Mouse (Mus musculus) forebrain, embryonic 12.5 days (tissue): ENCODE data around the gene Gm9887. TPM values are rescaled to one million over a fixed set of nuclear protein-coding genes. Genes with fewer than 3 reads are reported as not detected.
"Not testable (repeated sequence)": the region's sequence is repeated elsewhere in the genome, so short reads cannot be mapped to it uniquely, and the experiment has no call there.

Experiments
- ATAC-seq: fragments of 200-750 bp; cut with Nextera tagmentation; 2 replicates; pipeline ENCODE4 v1.8.0; 2017; ENCODE audit warnings: moderate TSS enrichment; ENCODE audit not compliant: low FRiP score
- H3K27ac ChIP-seq: fragments of 300-500 bp; sonication (generic); 2 replicates; pipeline ENCODE4 v1.5.1; 2016; ENCODE audit warnings: mild to moderate bottlenecking
- H3K27me3 ChIP-seq: fragments of 300-500 bp; sonication (generic); 2 replicates; pipeline ENCODE4 v1.6.1; 2016; ENCODE audit warnings: mild to moderate bottlenecking
- H3K36me3 ChIP-seq: fragments of 300-500 bp; sonication (generic); replicated peaks from 2 replicates; pipeline ENCODE4 v1.6.1; 2016; ENCODE audit warnings: mild to moderate bottlenecking
- H3K4me1 ChIP-seq: fragments of 300-500 bp; sonication (generic); 2 replicates; pipeline ENCODE4 v1.6.1; 2016
- H3K4me2 ChIP-seq: fragments of 300-500 bp; sonication (generic); 2 replicates; pipeline ENCODE4 v1.6.1; 2016; ENCODE audit warnings: mild to moderate bottlenecking, moderate library complexity
- H3K4me3 ChIP-seq: fragments of 300-500 bp; sonication (generic); replicated peaks from 2 replicates; pipeline ENCODE4 v1.5.1; 2016; ENCODE audit warnings: mild to moderate bottlenecking
- H3K9ac ChIP-seq: fragments of 300-500 bp; sonication (generic); 2 replicates; pipeline ENCODE4 v1.6.1; 2016; ENCODE audit warnings: mild to moderate bottlenecking
- H3K9me3 ChIP-seq: fragments of 300-500 bp; sonication (generic); 2 replicates; pipeline ENCODE4 v1.6.1; 2016
- WGBS: fragments of 180-500 bp; shearing (Covaris S2); methylation state at CpG from one replicate; pipeline ENCODE4 v1.1.7; 2016; 5-methylcytosine and 5-hydroxymethylcytosine counted together
- polyA plus RNA-seq: library from polyadenylated mRNA; unstranded; fragments of >200 nt; fragmentation: Nextera tagmentation; extraction: Ambion mirVana; gene quantifications from 2 replicates; pipeline ENCODE4 v1.2.1, GENCODE M21; 2016

The Gm9887 gene
- polyA plus RNA-seq, 1 experiment from 2014 or later: 2.3 TPM

DNA sequence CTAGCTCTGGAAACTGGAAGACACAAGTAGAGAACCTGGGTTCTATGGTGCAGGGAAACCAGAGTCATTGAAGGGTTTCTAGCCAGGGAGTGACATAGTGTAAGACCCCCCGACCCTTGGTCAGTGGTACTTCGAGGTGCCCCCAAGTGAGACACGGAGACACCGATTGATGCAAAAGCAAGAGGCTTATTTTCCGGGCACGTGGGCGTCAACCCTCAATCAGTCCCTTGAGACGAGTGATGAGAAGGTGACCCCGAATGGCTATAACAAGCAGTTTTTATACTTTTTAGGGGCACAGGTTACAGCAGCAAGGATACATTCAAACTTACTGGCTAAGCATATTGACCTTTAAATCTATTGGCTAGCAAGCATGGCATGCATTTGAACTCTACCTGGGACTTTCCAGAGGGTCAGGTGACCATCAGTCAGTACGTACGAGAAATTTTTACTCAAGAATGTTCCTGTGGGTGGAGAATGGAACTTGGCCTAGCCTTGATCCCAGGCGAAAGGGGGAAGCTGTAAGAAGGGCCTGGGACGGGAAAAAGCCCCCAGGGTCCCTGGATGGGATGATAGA is 30.4 kb upstream of the Gm9887 start:
- Histone ChIP-seq H3K4me3 (no peak overlapping the region), H3K27ac (no peak overlapping the region), H3K4me2 (no peak overlapping the region), H3K27me3 (no peaks in the 10 kb centered on the region), H3K4me1 (no peaks in the 10 kb centered on the region), H3K36me3 (no peaks in the 10 kb centered on the region), H3K9me3 (no peaks in the 10 kb centered on the region), H3K9ac (no peak overlapping the region)
- no peak for ATAC-seq
- 92% methylated on average over 13 of the region's 13 CpGs for WGBS

DNA sequence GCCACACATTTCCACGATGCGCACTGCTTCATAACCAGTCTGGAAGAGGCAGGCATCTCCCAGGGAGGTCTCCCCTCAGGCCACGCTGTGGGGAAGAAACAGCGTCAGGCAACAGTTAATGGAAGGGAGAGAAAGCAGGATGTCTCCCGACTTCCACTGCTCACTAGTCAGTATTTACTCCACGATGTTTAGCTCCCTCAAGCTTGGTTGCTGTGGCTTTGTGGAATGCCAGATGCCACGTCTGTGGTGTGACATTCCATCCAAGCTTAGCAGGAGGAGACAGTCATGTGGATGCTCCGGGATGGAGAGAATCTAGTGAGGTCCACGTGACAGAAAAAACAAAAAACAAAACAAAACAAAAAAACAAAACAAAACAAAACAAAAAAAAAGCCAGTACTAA is 29.8 kb upstream of the Gm9887 start:
- no peak overlapping the region for H3K4me2 ChIP-seq
- no peaks in the 10 kb centered on the region for H3K9me3 ChIP-seq
- H3K4me3 ChIP-seq: no peak overlapping the region
- H3K27me3 ChIP-seq: no peaks in the 10 kb centered on the region
- H3K4me1 ChIP-seq: no peaks in the 10 kb centered on the region
- no peak for ATAC-seq
- no peaks in the 10 kb centered on the region for H3K36me3 ChIP-seq
- WGBS: 76% methylated on average over 9 of the region's 9 CpGs
- no peak overlapping the region for H3K9ac ChIP-seq
- H3K27ac ChIP-seq: no peak overlapping the region

DNA sequence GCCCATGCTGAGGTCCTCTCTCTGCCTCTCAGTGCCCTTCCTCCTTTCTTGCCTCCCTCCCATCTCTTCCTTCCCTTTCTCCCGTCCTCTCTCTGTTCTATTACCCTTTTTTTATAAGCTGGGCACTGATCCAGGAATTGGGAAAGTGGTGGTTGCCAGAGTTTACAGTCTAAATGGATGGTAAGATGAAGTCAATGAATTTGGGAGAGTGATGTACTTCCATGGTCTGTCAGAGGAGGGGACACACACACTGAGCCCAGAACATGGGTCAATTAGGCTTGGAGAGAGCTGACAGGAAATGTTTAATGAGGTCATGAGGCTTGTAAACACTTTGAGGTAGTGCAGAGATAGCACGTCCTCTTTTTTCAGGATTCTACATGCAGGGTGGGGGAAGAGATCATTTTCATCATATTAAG is 28.6 kb upstream of the Gm9887 start:
- no peaks in the 10 kb centered on the region for H3K4me1 ChIP-seq
- H3K4me3 ChIP-seq: no peak overlapping the region
- no peaks in the 10 kb centered on the region for H3K36me3 ChIP-seq
- no peaks in the 10 kb centered on the region for H3K27me3 ChIP-seq
- H3K4me2 ChIP-seq: no peak overlapping the region
- no peaks in the 10 kb centered on the region for H3K9me3 ChIP-seq
- no peak overlapping the region for H3K27ac ChIP-seq
- 52% methylated on average over 2 of the region's 2 CpGs for WGBS
- no peak for ATAC-seq
- H3K9ac ChIP-seq: no peak overlapping the region

DNA sequence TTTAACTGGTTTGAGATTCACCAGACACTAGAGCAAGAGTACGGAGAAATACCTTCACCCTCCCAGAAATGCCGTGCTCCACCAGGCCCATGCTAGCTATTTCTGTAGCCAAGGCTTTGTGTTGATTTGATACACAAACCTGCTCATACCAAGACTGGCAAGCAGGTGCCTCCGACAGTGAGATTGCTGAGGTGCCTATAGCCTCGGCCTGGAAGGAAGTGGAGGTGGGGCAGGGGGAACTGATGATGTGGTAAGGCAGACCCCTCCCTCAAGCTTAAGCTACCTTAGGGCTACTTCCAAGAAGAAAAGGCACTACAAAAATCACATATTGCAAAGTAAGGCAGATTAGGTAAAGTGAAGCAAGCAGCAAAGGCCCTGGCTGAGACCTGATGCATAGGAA is 28.1 kb upstream of the Gm9887 start:
- Histone ChIP-seq H3K9ac (no peak overlapping the region), H3K4me3 (no peak overlapping the region), H3K4me2 (no peak overlapping the region), H3K27me3 (no peaks in the 10 kb centered on the region), H3K36me3 (no peaks in the 10 kb centered on the region), H3K9me3 (no peaks in the 10 kb centered on the region), H3K27ac (no peak overlapping the region), H3K4me1 (no peaks in the 10 kb centered on the region)
- 83% methylated on average over 4 of the region's 4 CpGs for WGBS
- no peak for ATAC-seq

DNA sequence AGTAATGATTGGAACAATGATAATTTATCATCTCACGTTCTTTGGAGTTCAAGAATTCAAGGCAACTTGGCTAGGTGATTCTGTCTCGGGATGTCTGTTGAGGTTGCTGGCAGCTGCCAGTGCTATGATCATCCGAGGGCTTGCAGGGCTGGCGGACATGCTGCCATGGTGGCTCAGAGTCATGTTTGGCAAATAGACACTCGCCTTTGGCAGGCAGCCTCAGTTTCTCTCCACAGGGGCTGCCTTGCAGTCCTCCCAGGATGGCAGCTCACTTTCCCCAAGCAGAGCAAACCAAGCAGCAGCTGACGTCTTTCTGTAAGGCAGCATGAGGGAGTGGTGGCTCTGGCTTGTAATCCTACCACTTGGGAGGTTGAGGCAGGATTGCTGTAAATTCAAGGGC is 22.2 kb upstream of the Gm9887 start:
- Histone ChIP-seq H3K27me3 (no peaks in the 10 kb centered on the region), H3K9me3 (no peaks in the 10 kb centered on the region), H3K4me3 (no peak overlapping the region), H3K36me3 (no peaks in the 10 kb centered on the region), H3K9ac (no peak overlapping the region), H3K4me1 (no peaks in the 10 kb centered on the region), H3K4me2 (no peak overlapping the region), H3K27ac (no peak overlapping the region)
- WGBS: 83% methylated on average over 6 of the region's 6 CpGs
- no peak for ATAC-seq

DNA sequence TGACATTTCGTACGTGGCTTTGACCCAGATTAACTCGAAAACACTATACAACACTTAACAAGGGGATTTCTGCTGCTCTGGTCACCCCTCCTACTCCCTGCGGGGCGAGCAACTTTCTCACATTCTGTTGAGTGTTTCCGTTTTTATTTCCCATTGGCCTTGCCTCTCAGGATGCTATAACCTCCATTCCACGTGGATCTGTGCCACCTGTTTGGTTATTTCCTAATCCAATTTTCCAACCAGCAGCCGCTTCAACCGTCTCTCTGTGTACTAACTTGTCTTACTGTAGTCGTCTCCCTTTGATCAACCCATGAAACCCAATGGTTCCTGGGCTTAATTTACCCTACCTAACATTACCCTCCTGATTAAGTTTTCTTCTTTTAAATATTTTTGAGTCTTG is 20.8 kb upstream of the Gm9887 start:
- Histone ChIP-seq H3K27ac (no peak overlapping the region), H3K27me3 (no peaks in the 10 kb centered on the region), H3K36me3 (no peaks in the 10 kb centered on the region), H3K9ac (no peak overlapping the region), H3K4me1 (no peaks in the 10 kb centered on the region), H3K4me2 (no peak overlapping the region), H3K4me3 (no peak overlapping the region), H3K9me3 (no peaks in the 10 kb centered on the region)
- 81% methylated on average over 10 of the region's 10 CpGs for WGBS
- no peak for ATAC-seq

DNA sequence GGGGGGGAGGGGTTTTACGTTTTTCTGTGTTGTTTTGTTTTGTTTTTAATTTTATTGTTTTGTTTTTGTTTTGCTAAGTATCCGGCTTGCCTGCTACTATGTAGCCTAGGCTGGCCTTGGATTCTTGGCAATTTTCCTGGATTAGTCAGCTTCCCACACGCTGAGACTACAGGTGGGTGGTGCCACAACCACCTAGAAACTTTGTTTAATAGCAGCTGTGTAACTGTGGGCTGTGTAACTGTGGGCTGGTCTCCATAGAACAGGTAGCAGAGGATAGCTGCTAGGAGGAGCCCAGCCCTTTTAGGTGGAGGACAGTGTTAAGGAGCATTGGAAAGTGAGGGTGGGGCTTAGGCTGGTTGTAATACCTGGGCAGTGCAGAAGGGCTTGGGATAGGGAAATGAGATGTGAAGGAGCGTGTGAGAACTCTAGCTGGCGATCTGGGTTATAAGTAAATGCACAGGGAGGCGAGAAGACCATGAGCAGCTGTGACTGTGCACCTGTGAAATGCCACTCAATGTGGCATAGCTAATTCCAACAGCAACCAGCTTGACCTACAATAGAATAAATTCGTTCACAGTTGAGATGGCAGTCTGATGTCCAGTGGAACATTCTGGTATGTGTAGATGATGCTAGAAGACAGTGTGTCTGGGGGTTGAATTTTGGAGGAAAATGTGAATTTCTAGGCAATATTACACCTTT is 17.9 kb upstream of the Gm9887 start:
- no peaks in the 10 kb centered on the region for H3K27me3 ChIP-seq
- no peaks in the 10 kb centered on the region for H3K36me3 ChIP-seq
- no peaks in the 10 kb centered on the region for H3K9me3 ChIP-seq
- H3K9ac ChIP-seq: no peak overlapping the region
- H3K27ac ChIP-seq: no peak overlapping the region
- no peaks in the 10 kb centered on the region for H3K4me1 ChIP-seq
- H3K4me3 ChIP-seq: no peak overlapping the region
- H3K4me2 ChIP-seq: no peak overlapping the region
- 82% methylated on average over 7 of the region's 7 CpGs for WGBS
- no peak for ATAC-seq

DNA sequence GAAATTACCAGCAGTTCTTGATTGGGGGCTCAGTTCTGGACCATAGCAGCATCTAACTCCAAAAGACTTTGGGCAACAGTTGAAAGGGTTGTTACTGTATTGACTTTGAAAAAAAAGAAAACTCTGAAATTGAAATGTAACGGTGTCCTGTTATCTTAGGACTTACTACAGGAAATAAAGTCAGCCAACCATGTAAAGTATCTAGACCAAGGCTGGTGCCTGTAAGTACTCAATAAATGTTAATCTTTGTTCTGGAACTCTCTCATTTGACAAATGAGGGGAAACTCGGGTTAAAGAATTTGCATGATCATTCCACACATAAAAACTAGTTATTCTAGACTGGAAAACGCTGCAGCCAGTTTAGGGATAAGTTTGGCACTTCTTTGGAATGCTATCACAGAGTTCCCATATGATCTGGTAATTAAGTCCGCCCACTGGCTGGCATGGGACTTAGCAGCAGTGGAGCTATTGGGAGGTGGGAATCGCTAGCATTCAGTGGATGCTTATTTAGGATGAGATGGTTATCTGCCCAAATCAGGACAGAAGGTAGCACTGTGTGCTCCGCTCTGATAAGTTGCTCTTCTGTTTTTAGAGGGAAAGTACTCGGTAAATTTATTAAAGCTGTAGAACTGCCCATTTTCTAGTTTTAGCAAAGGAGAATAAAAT is 17.1 kb upstream of the Gm9887 start:
- H3K4me2 ChIP-seq: no peak overlapping the region
- H3K27me3 ChIP-seq: no peaks in the 10 kb centered on the region
- H3K27ac ChIP-seq: no peak overlapping the region
- no peak for ATAC-seq
- no peaks in the 10 kb centered on the region for H3K4me1 ChIP-seq
- no peaks in the 10 kb centered on the region for H3K36me3 ChIP-seq
- 80% methylated on average over 7 of the region's 7 CpGs for WGBS
- H3K4me3 ChIP-seq: no peak overlapping the region
- no peak overlapping the region for H3K9ac ChIP-seq
- H3K9me3 ChIP-seq: no peaks in the 10 kb centered on the region

DNA sequence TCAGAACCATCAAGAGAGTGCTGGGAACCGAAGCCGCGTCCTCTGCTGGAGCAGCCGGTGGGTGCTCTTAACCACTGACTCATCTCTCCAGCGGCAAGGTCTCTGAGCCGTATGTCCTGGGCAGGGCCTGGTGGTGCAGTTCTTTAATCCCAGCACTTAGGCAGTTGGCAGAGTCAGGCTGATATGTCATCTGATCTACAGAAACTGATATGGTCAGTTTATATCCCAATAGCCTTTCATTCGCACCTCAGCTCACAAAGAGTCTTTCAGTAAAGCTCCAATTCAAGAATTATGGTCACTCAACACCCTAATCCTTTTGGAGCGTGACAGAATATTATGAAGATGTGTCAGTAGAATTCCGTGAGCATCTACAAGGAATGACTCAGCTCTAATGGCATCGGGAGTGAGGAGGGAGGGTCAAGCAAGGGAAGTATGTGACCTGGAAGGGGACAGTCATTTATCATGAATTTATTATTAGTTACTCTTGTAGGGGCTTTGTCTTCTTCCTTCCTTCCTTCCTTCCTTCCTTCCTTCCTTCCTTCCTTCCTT is 16.1 kb upstream of the Gm9887 start:
- Histone ChIP-seq H3K4me3 (no peak overlapping the region), H3K27me3 (no peaks in the 10 kb centered on the region), H3K27ac (no peak overlapping the region), H3K36me3 (no peaks in the 10 kb centered on the region), H3K9ac (no peak overlapping the region), H3K9me3 (no peaks in the 10 kb centered on the region), H3K4me2 (no peak overlapping the region), H3K4me1 (no peaks in the 10 kb centered on the region)
- no peak for ATAC-seq
- 95% methylated on average over 10 of the region's 10 CpGs for WGBS

DNA sequence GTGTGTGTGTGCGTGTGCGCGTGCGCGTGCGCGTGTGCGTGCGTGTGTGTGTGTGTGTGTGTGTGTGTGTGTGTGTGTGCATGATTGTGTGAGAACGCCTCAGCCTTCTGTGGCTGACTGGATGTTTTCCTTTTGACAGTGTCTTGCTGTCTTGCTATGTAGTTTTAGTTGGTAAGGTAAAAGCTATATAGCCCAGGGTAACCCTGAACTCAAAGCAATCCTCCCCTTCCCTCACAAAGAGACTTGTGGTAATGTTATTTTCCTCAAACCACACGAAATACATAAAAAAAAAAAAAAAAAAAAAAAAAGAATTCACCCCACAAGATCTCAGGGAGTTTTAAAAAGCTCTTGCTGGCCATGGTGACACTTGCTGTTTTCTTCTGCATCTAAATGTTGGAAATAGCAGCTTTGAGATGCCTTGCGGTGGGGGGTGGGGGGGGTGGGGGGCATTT is 14.0 kb upstream of the Gm9887 start:
- not testable (repeated sequence) for H3K27ac ChIP-seq, H3K36me3 ChIP-seq, ATAC-seq, H3K9ac ChIP-seq, H3K4me2 ChIP-seq, H3K27me3 ChIP-seq, H3K9me3 ChIP-seq, H3K4me1 ChIP-seq, H3K4me3 ChIP-seq
- WGBS: 63% methylated on average over 11 of the region's 12 CpGs

DNA sequence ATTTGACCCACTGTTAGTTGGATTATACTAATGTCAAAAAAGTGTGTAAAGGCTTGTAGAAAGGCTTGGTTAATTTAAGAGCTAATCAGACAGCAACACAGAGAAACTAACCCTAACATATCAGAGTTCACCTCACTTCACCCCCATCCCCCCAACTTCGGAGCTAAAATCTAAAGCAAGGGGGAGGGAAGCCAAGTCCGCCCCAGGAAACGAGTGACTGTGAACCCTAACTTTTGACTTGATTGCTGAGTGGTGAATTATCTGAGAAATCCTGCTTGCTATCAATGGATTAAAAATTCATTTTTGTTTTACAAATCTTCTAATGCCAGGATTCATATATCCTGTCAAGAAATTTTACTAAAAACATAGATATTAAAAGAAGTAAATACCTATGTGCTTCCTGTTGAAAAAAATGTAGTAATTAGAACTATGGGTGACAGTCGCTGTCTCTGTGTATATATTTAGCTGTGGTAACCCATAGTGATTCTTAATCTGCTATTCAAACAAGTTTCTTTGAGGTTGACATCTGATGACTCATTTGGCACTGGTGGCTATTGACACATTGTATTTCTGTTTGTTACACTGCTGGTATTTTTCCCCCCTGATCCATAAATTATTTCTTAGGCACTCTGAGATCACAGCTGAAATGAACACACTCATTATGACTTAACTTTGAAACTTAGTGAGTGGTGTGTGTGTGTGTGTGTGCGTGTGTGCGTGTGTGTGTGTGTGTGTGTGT is 13.5 kb upstream of the Gm9887 start:
- H3K36me3 ChIP-seq: no peaks in the 10 kb centered on the region
- no peaks in the 10 kb centered on the region for H3K27me3 ChIP-seq
- H3K4me2 ChIP-seq: no peak overlapping the region
- no peak overlapping the region for H3K9ac ChIP-seq
- no peak for ATAC-seq
- no peak overlapping the region for H3K4me3 ChIP-seq
- WGBS: 79% methylated on average over 6 of the region's 6 CpGs
- H3K27ac ChIP-seq: no peak overlapping the region
- H3K4me1 ChIP-seq: no peaks in the 10 kb centered on the region
- H3K9me3 ChIP-seq: no peaks in the 10 kb centered on the region

DNA sequence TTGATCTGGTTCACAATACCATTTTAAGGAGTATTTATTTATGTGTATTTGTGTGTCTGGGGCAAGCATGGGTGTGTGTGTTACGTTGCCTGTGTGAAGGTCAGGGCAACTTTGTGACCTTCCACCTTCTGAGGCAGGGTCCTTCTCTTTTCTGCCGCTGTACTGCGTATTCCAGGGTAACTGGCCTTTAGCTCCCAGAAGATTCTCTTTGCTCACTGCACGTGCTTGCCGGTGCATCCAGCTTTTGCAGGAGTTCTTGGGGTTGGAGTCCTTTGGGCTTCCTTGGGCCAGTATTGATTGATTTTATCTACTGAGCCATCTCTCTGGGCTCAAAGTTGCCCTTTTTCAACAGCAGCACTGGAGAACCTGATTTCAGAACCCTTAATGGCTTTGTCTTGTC is 12.3 kb upstream of the Gm9887 start:
- 87% methylated on average over 5 of the region's 5 CpGs for WGBS
- no peaks in the 10 kb centered on the region for H3K9me3 ChIP-seq
- no peaks in the 10 kb centered on the region for H3K36me3 ChIP-seq
- no peak overlapping the region for H3K4me3 ChIP-seq
- H3K4me1 ChIP-seq: no peaks in the 10 kb centered on the region
- H3K4me2 ChIP-seq: no peak overlapping the region
- no peak overlapping the region for H3K27ac ChIP-seq
- H3K27me3 ChIP-seq: no peaks in the 10 kb centered on the region
- no peak overlapping the region for H3K9ac ChIP-seq
- ATAC-seq: no peak
